Mouse (Mus musculus): Measurements from ENCODE around the gene Olfr1367.

Gene Olfr1367

DNA sequence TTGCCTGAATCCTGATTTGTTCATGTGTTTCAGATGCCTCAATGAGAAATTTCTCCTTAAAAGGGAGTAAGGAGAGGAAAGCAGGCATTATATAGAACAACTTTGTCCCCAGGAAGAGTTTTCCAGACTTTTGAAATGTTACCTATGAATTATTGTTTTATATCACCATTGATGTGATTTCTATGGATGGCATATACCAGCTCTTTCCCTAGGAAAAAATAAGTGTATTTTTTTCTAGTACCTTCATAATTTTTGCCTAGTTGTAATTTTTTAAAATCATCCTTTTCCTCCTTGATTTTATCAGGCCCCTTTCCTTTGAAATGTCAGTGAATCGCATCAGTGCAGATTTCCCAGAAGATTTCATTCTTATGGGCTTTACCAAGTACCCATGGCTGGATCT is at the start of gene Olfr1367:
TSS of gene Olfr1367 (plus strand) at position 301 of the 400 bp plus-strand sequence.
- DNase-seq (ENCODE audit: low spot score in 2 of 2) = no peak

DNA sequence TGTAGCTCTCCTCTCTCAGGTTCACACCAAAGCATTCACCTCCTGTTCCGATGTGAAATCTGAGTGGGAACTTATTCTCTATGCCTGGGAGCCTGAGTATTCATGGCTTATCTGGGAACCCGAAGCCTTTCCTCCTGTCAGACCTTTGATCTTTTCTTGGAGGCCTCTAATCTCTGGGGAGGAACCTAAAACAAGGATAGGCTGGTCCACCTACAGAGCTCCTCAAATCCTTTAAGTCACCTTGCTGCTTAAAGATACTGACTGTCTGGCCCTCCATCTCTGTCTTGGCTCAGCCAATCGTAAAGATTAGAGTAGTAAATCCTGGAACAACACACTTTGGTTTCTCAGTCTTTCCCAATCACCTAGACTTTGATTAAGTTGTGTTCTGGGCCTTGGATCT is 48.2 kb upstream of the Olfr1367 start:
- no peak for DNase-seq (ENCODE audit: low spot score in 2 of 2)

DNA sequence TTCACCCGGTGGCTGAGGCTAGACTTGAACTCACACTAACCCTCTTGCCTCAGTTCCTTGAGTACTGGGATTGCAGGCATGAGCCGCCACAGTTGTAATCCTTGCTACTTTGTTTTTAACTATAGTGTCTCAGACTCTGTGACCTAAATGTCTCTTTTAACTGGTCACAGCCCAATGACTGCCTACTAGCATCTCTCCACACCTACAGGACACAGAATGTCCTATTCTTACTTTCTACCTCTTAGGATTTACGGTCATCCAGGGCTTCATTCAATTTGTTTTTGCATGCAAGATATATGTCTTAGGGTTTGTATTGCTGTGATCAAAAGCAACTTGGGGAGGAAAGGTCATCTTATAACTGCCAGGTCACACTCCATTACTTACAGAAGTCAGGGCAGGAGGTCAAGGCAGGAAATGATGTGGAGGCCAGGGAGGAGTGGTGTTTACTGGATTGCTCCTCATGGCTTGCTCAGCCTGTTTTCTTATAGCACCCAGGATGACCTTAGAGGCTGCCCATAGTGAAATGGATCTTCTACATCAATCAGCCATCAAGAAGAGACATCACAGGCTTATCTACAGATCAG is 42.1 kb upstream of the Olfr1367 start:
- no peak for DNase-seq (ENCODE audit: low spot score in 2 of 2)

DNA sequence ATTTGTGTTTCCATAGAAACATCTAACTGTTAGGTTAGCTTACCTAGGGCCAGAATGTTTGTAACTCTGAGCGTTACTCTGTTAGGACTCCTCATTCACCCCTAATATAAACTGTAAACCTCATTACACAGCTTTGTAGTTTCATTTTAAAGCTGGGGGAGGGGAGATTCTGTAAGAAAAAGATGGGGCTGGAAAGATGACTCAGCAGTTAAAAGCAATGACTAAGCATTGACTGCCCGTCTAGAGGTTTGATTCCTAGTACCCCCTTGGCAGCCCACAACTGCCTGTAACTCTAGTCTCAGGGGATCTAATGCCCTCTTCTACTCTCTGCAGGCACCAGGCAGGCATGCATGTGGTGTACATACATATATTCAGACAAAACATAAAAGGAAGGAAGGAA is 36.9 kb upstream of the Olfr1367 start:
- no peak for DNase-seq (ENCODE audit: low spot score in 2 of 2)

DNA sequence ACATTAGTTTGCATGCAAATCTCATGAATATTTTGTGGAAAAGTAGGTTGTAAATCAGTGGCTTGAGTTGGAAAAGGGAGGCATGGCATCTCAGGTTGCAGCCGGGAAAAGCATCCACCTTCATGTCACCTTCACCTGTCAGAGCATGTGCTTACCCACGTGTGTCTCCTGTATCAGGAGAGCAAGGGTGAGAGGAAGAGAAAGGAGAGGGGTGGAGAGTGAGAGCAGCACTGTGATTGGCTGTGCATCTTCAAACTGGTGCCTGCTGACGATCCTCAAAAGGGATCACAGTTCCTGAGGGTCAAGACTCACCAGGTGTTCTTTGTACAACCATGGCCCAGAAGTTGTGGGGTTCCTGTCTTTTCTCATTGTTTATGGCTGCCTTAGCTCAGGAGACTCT is 34.8 kb upstream of the Olfr1367 start, which contains the start of gene Gpx6:
TSS of gene Gpx6 (plus strand) at position 200 of the 400 bp plus-strand sequence.
- no peak for DNase-seq (ENCODE audit: low spot score in 2 of 2)

DNA sequence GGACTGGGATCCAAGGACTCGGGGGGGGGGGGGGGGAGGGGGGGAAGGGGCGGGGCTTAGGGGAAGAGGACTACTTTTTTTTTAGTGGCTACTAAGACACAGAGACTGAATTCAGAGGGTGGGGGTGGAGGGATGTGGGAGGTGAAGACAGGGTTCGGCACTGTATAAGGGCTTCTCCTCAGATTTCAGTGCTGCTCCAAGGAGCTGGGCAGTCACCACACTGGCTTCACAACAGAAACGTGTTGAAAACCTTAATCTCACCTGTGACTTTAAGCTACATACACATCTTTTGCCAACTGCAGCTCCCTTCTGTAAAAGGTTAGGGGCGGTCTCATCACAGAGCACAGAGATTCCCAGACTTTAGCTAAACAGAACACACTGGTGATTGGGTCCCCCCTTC is 33.9 kb upstream of the Olfr1367 start:
- DNase-seq (ENCODE audit: low spot score in 2 of 2) = no peak

DNA sequence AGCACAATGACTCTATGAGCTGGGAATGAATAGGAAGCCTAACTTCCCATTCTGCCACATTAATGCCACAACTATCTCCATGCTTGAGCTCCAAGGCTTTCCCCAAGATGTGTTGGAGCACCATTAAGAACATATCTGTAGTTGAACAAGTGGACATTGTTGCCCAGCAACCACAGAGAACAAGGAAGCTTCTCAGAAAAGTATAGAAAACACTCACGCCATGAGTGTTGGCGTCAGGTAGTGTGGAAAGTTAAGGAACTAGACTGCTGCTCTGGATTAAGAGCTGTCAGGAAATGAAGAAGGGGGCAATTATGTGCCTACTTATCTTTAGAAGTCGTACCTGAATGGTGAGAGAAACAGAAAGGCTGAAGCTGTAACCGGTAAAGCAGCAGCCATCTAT is 32.8 kb upstream of the Olfr1367 start:
- no peak for DNase-seq (ENCODE audit: low spot score in 2 of 2)

DNA sequence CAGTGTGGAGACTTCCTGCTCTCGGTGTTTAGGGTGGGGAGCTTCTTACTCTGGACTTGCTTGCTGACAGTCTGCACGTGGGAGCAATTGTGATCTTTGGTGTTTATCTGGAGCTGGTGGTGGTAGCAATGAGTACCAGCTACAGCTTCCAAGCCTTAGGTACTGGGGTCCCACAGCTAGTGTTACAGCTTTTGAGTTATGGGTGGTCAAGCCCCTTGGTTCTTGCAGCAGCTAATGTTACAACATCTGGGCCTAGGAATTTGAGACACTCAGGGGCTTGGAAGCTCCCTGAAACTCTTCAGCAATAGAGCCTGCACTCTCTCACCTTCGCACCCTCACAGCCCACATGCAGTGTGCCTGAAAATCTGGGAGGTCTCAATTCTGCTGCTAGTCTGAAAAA is 26.4 kb upstream of the Olfr1367 start:
- DNase-seq (ENCODE audit: low spot score in 2 of 2) = no peak

DNA sequence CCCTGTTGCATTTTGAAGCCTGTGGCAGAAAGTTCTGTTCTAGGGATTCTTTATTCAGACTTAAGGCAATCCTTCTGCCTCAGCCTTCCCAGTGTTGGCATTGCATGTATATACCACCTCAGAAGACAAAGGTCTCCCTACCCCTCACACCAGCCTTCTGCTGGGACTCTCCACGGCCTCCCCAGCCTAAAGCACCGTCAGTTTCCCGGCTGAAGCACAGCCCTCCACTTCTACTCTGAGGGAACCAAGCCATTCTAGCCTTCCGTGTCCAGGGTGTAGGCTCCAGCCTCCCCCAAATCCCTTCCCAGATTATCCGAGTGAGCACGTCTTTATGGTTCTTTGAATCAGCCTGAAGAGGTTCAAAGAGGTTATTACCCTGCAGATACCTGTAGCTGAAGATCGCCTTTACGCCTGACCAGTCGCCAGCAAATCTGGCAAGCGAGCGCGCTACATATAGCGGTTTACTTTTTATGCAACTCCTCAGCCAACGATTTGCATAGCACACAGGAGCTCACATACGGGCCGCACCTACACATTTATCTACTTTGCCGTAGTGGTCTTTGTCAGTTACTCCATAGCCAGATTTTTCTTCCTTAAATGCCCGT is 24.7 kb upstream of the Olfr1367 start:
- no peak for DNase-seq (ENCODE audit: low spot score in 2 of 2)

DNA sequence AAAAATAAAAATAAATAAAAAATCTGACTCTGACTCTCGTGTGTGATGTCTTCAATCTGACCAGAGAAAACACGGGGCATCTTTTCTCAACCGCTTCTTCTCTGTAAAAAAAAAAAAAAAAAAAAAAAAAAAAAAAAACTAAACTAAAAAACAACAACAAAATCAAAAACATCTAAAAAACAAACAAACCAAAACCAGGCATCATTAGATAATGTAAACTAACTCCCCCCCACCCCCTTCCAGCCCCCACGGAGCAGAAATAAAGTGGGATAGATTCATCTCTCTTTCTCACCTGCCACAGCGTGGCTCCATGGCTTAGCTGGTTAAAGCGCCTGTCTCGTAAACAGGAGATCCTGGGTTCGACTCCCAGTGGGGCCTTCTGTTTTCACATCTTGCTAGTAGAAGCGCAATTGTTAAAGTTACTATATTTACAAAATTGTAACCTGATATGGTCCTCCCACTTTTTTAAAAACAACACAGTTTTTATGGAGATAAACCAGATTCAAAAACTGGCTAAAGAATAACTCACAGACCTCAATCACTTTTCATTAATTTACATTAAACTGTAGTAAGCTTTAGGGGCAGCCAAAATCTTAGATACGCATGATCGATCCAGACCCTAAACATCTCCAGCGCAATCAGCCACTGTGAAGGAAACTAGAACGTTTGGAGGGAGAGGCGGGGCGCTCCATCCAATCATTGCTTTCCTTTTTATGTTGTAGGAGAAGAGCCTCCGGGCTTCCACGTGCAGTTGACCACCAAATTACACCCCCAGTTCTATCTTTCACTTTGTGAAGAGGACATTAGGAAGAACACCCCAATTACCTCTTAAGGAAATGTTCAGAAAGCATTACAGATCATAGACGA is 24.0 kb upstream of the Olfr1367 start:
- DNase-seq (ENCODE audit: low spot score in 2 of 2) = no peak

DNA sequence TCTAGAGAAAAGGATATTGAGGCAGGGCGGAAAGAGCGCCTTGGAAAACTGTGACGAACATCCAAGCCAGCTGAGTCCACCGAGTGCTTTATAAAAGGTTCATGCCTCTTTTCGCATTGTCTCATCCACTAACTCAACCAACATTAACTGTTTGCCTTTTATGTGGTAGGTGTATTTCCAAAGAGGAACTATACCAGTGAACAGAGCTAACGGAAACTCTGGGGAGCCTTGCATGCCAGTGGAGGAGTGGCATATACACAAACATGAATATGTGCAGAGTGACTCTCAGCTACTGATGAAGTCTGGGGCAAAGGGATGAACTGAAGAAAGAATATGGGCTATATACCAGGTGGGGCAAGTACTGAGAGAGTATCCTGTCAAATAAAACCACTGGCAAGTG is 23.3 kb upstream of the Olfr1367 start:
- no peak for DNase-seq (ENCODE audit: low spot score in 2 of 2)

DNA sequence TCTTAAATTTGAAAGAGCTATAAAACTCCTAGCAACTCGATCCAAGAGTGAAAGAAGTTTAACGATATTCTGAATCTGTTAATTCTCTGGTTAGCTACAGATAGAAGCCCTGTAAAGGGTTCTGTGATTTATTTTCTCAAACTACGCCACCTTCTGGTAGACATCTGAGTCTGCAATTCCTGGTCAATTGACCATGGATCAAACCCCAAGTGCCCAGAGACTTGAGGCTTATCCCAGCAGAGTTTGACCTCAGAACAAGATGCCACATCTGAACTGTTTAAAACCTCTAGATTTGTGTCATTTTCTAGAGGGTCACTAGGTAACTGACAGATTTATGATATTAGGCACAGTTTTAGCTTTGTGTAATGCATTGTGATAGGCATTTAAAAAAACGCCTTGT is 20.5 kb upstream of the Olfr1367 start:
- DNase-seq (ENCODE audit: low spot score in 2 of 2) = no peak

DNA sequence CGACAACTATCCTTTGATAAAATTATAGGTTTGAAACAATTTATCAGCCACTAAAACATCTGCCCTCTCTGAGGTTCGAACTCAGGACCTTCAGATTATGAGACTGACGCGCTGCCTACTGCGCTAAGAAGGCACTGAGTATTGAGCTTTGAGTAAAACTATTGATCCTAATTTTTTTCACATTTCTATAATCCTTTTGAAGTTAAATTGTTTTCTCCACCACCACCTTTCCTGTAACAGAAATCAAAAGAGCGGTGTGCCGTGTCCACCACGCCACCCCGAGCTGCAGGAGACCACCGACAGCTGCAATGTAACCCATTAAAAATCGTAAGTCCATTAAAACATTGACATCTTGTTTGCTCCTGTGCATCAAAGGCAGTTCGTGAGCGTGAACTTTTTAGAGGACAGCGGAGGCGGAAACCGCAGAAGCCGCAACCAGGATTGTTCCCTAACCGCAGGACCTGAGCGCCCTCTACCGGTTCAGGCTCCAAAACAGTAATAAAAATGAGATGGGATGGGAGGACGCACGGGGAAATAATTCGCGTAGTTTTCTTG is 20.0 kb upstream of the Olfr1367 start:
- peak in 1 of 2 experiments; percentile 15 for DNase-seq (ENCODE audit: low spot score in 2 of 2)

DNA sequence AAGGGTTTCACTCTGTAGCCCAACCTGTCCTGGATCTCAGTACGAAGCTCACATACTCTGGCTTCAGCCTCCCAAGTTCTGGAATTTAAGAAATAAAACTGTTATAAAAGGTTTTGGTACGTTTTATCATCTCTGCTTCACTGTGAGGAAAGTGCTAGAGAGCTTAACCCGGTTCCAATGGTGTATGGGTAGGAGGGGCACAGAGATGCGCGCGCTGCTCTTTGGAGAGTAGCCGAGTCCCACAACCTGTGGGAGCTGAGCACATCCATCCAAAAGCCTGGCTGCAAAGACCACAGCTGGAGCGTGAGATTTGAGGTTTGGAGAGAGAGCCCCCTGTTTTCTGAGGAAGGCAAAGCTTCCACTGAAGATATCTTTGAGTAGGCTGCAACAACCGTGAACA is 19.3 kb upstream of the Olfr1367 start:
- no peak for DNase-seq (ENCODE audit: low spot score in 2 of 2)

DNA sequence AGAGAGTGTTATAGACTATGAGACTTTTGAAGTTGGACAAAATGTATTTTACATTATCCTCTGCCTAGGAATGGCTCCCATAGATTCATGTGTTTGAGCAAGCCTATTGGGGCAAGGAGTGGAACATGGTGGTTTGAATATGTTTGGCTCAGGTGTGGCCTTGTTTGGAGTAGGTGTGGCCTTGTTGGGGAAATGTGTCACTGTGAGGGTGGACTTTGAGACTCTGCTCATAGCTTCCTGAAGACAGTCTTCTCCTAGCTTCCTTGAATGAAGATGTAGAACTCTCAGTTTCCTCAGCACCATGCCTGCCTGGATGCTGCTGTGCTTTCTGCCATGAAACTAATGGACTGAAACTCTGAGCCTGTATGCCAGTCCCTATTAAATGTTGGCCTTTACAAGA is 3.9 kb downstream of the Olfr1367 start:
- no peak for DNase-seq (ENCODE audit: low spot score in 2 of 2)

DNA sequence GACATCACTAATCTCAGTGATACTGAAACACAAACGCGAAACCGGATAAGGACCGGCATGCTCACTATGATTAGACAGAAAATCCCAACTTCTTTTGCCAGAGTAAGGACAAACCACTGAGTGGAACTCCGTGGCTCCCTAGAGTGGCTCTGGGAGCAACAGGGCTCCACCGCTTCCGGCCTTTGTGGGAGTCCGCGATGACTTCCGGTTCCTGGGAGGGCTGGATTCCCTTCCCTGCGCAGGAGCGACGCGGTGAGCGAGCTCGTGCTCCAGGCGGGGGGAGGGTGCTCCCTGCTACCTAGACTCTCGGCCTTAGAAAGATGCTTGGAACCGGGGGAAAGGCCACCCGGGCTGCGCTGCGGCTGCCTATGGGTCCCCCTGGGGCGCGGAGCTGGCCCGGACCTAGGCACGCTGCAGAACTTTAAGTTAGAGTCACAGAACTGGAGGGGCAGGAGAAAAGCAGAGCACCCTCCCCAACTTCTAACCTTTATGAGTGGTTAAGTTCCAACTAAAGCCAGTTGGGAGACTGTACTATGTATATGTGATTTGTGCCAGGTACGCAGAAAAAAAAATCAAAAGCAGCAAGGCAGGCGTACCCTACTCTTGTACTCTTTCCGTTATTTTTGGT is 16.0 kb downstream of the Olfr1367 start, which contains the start of gene Zscan12:
TSS of gene Zscan12 (plus strand) at position 200 of the 628 bp plus-strand sequence.
- DNase-seq (ENCODE audit: low spot score in 2 of 2) = peak; percentile 30 to 53

DNA sequence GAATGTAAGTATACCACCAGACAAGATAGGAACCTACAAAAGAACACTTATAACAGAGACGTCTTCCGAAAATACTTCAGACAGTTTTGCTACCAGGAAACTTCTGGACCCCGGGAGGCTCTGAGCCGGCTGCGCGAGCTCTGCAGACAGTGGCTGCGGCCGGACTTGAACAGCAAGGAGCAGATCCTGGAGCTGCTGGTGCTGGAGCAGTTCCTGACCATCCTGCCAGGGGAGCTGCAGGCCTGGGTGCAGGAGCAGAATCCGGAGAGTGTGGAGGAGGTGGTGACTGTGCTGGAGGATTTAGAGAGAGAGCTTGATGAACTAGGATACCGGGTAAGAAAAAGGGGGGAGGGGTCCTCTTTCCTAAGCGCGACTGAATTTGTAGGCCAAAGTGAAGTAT is 17.0 kb downstream of the Olfr1367 start:
- DNase-seq (ENCODE audit: low spot score in 2 of 2) = no peak

DNA sequence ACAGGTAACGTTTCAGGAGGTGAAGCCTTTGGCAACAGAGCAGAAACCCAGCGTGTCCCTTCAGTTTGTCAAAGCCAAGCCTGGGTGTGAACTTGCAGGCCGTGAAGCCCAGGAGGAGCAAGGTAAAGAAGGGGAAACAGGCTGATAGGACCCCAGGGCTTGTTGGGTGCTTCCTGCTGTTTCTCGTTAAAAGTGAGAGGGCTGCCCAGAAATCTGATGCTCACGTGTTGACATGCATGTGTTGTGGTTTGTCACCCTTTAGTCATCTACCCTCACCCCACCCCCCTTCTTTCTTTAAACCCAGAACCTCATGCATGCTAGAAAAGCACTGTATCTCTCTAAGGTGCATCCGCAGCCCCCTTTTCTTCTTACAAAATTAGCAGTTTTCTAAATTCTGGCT is 19.9 kb downstream of the Olfr1367 start:
- DNase-seq (ENCODE audit: low spot score in 2 of 2) = peak; percentile 49 to 56

DNA sequence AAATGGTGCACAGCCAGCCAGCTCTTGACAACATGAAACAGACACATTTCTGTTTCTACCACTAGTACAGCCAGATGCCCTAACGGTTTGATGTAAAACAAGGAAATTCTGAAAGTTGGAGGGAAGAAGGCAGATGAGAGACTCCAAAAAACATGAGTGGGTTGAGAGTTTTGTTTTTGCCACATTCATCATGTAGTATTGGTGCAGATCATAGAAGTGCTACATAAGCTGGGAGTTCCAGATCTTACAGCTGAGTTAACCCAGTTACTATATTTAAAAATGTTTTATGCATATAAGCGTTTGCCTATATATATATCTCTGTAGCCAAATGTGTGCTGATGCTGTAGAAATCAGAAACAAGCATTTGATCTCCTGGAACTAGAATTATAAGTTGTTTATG is 26.0 kb downstream of the Olfr1367 start:
- no peak for DNase-seq (ENCODE audit: low spot score in 2 of 2)

DNA sequence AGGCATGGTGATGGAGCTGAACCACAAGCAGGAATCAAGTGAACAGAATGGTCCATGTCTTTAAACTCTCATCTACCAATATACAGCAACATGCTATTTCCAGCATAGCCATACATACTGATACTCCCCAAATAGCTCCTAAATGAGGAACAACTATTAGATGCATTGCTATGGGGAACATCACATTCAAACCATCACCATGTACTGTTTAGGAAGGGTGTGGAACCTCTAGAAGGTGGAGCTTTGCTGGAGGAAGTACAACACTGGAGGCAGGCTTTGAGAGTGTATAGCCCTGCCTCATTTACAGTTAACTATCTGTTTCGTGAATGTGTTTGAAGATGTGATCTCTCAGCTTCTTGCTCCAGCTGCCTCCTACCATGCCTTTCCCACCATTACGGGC is 31.1 kb downstream of the Olfr1367 start:
- no peak for DNase-seq (ENCODE audit: low spot score in 2 of 2)

DNA sequence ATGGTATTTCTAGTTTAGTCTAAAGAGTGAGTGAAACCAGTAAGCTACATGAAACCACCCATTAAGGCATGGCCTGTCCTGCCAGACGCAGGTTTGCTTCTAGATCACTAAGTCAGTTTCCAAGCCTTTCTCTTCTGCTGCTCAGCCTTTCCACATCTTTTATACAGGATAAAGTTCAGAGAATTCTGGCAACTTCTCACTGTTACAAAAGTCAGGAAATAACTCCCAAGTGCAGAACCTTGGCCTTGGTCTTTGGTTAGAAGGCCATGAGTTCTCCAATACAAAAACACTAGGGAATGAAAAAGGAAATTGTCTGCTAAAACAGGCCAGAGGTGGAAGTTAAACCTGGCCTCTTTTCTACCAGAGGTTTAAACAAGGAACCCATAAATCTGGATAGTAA is 48.5 kb downstream of the Olfr1367 start:
- no peak for DNase-seq (ENCODE audit: low spot score in 2 of 2)

DNA sequence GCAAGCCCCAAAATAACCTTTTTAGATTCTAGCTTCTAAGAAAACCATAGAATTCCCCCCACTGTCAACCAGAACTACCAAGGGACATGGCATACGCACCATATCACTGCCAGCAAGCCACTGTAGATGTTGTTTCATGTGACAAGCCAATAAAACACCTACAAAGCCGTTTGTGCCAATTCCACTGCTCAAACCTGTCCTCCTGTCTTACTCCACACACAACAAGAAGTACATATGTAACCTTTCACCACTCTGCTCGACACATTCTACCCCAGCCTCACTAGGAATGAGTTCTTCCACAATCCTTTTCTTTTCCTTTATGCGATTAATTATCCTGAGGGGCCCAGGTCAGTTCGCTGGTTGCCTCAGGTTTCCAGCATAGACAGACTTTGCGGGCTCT is 48.9 kb downstream of the Olfr1367 start:
- DNase-seq (ENCODE audit: low spot score in 2 of 2) = no peak

Data from natural killer cell, adult 2 months (primary cell).